Mouse (Mus musculus): ENCODE results near the gene Olfr843. TPM values are rescaled to one million over a fixed set of nuclear protein-coding genes. Genes with fewer than 3 reads are reported as not detected.

Gene Olfr843
- polyA plus RNA-seq (2016; fragmentation: Nextera tagmentation; extraction: Ambion mirVana), result not detected in 2 replicates

DNA sequence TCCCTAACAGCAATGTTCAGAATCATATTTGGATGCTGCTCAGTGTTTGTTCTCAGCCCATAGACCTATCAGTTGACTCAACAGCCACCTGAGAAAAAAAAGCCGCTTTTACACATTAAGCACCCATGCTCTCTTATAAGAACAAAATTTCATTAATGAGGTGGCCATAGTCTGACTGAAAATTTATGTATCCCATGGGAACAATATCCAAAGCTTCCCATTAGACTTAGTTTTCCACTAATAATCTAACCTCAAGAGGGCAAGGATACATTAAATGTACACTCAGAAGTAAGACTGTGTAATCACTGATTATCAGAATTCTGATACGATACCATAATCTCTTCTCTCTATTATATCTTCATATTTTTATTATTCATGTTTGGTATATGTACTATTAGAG lies at the start of gene Olfr843:
Olfr843 (minus strand) TSS at position 101 of the 400 bp plus-strand sequence.
- no peak within 1 kb of the TSS for H3K4me2 ChIP-seq (replicated peaks)
- no peak for ATAC-seq (ENCODE audit: low FRiP score, low read depth)
- no peaks in the 10 kb centered on the region for H3K9me3 ChIP-seq
- H3K4me3 ChIP-seq, result no peak within 1 kb of the TSS
- H3K36me3 ChIP-seq, result no peaks in the 10 kb centered on the region
- H3K27me3 ChIP-seq (replicated peaks), result no peaks in the 10 kb centered on the region
- WGBS, result 85% methylated on average over 2 of the region's 2 CpGs
- H3K27ac ChIP-seq, result no peak within 1 kb of the TSS
- no peaks in the 10 kb centered on the region for H3K4me1 ChIP-seq
- H3K9ac ChIP-seq, result no peak within 1 kb of the TSS

Other genes with a start within 250 kb of the Olfr843 start
- gene Olfr835, start 219.3 kb downstream of the Olfr843 start, polyA plus RNA-seq (2016; fragmentation: Nextera tagmentation; extraction: Ambion mirVana), result not detected in 2 replicates
- not detected in 2 replicates for gene Olfr836, start 131.6 kb downstream of the Olfr843 start, polyA plus RNA-seq (2016; fragmentation: Nextera tagmentation; extraction: Ambion mirVana)
- not detected in 2 replicates for gene Olfr837, start 115.7 kb downstream of the Olfr843 start, polyA plus RNA-seq (2016; fragmentation: Nextera tagmentation; extraction: Ambion mirVana)
- not detected in 2 replicates for gene Olfr839-ps1, start 74.7 kb downstream of the Olfr843 start, polyA plus RNA-seq (2016; fragmentation: Nextera tagmentation; extraction: Ambion mirVana)
- gene Olfr844, start 64.4 kb upstream of the Olfr843 start, polyA plus RNA-seq (2016; fragmentation: Nextera tagmentation; extraction: Ambion mirVana), result not detected in 2 replicates
- not detected in 2 replicates for gene Olfr845, start 84.5 kb upstream of the Olfr843 start, polyA plus RNA-seq (2016; fragmentation: Nextera tagmentation; extraction: Ambion mirVana)
- not detected in 2 replicates for gene Olfr846, start 112.0 kb upstream of the Olfr843 start, polyA plus RNA-seq (2016; fragmentation: Nextera tagmentation; extraction: Ambion mirVana)
- gene Olfr847, start 126.7 kb upstream of the Olfr843 start, polyA plus RNA-seq (2016; fragmentation: Nextera tagmentation; extraction: Ambion mirVana), result not detected in 2 replicates
- gene Olfr849, start 188.3 kb upstream of the Olfr843 start, polyA plus RNA-seq (2016; fragmentation: Nextera tagmentation; extraction: Ambion mirVana), result not detected in 2 replicates
- not detected in 2 replicates for gene Olfr850, start 226.3 kb upstream of the Olfr843 start, polyA plus RNA-seq (2016; fragmentation: Nextera tagmentation; extraction: Ambion mirVana)
- gene Olfr851, start 241.3 kb upstream of the Olfr843 start, polyA plus RNA-seq (2016; fragmentation: Nextera tagmentation; extraction: Ambion mirVana), result not detected in 2 replicates

All from neural tube, embryonic 12.5 days (tissue).